Mouse (Mus musculus) MN1 (cell line): ENCODE results near the gene Calr4.

Experiments used
- DNase-seq: peaks from one replicate; pipeline ENCODE4 v3.0.0-alpha.2; 2016; ENCODE audit warnings: low spot score

The Calr4 gene

GRCm38 (mm10) chr4:109234185-109234584, at the start of gene Calr4:
Gene Calr4 (plus strand): TSS chr4:109234485.
- no peak for DNase-seq

- DNase-seq = no peak
Measured at GRCm38 (mm10) chr4:109185616-109186405, 48.5 kb upstream of the Calr4 start.

GRCm38 (mm10) chr4:109191598-109191997, 42.7 kb upstream of the Calr4 start:
- DNase-seq = no peak

- no peak for DNase-seq
Measured at GRCm38 (mm10) chr4:109193886-109194285, 40.4 kb upstream of the Calr4 start.

- no peak for DNase-seq
Measured at GRCm38 (mm10) chr4:109195900-109196629, 38.2 kb upstream of the Calr4 start.

- DNase-seq = no peak
Measured at GRCm38 (mm10) chr4:109199069-109199468, 35.2 kb upstream of the Calr4 start.

GRCm38 (mm10) chr4:109201582-109202424, 32.5 kb upstream of the Calr4 start, which contains the start of gene Osbpl9:
Gene Osbpl9 (minus strand): TSS chr4:109202272.
- DNase-seq = peak; percentile 94

GRCm38 (mm10) chr4:109203931-109204330, 30.4 kb upstream of the Calr4 start:
- DNase-seq = no peak

- no peak for DNase-seq
Measured at GRCm38 (mm10) chr4:109204416-109204815, 29.9 kb upstream of the Calr4 start.

GRCm38 (mm10) chr4:109207524-109207923, 26.8 kb upstream of the Calr4 start:
- DNase-seq = no peak

GRCm38 (mm10) chr4:109210253-109210652, 24.0 kb upstream of the Calr4 start:
- DNase-seq = no peak

- no peak for DNase-seq
Measured at GRCm38 (mm10) chr4:109210881-109211280, 23.4 kb upstream of the Calr4 start.

- DNase-seq = no peak
Measured at GRCm38 (mm10) chr4:109213986-109214385, 20.3 kb upstream of the Calr4 start.

GRCm38 (mm10) chr4:109218008-109218407, 16.3 kb upstream of the Calr4 start:
- DNase-seq = no peak

GRCm38 (mm10) chr4:109220441-109220940, 13.8 kb upstream of the Calr4 start:
- peak; percentile 50 for DNase-seq

GRCm38 (mm10) chr4:109222001-109222400, 12.3 kb upstream of the Calr4 start:
- DNase-seq = no peak

- DNase-seq = peak; percentile 69
Measured at GRCm38 (mm10) chr4:109224762-109225552, 9.3 kb upstream of the Calr4 start.

- no peak for DNase-seq
Measured at GRCm38 (mm10) chr4:109225606-109226005, 8.7 kb upstream of the Calr4 start.

GRCm38 (mm10) chr4:109226071-109226470, 8.2 kb upstream of the Calr4 start:
- no peak for DNase-seq

GRCm38 (mm10) chr4:109229766-109230279, 4.5 kb upstream of the Calr4 start:
- DNase-seq = no peak

- no peak for DNase-seq
Measured at GRCm38 (mm10) chr4:109234806-109235350, 593 bp downstream of the Calr4 start.
